Mouse (Mus musculus): ENCODE measurements around the gene Hoxb13.

Gene Hoxb13

DNA sequence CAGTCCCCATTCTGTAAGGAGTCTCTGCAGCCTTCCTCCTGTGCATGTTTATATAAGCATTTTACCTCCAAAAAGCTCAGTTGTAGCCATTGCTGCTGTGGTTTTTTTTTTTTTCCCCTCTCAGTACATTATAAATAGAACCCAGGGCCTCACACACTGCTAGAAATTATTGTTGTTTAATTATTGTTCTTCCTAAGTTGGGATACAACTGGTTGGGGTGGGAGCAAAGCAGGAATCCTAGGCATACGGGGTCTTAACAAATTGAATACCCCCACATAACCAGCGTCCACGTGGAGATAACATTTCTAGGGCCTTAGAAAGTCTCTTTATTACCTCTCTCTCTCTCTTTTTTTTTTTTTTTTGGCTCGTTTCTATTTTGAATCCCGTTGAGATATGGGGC, 3.0 kb upstream of the Hoxb13 start:
- DNase-seq, result no peak

DNA sequence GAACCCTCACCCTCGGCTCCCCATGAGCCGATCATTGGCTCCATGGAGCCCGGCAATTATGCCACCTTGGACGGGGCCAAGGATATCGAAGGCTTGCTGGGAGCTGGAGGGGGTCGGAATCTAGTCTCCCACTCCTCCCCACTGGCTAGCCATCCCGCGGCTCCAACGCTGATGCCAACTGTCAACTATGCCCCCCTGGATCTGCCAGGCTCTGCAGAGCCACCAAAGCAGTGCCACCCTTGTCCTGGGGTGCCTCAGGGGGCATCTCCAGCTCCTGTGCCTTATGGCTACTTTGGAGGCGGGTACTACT, 240 bp downstream of the Hoxb13 start:
- no peak for DNase-seq

- DNase-seq, result no peak
Measured at GRCm38 (mm10) chr11:96194961-96195640, 985 bp downstream of the Hoxb13 start.

GRCm38 (mm10) chr11:96195769-96196280, 1.7 kb downstream of the Hoxb13 start:
- DNase-seq, result no peak

GRCm38 (mm10) chr11:96198642-96199041, 4.5 kb downstream of the Hoxb13 start:
- DNase-seq, result no peak

DNA sequence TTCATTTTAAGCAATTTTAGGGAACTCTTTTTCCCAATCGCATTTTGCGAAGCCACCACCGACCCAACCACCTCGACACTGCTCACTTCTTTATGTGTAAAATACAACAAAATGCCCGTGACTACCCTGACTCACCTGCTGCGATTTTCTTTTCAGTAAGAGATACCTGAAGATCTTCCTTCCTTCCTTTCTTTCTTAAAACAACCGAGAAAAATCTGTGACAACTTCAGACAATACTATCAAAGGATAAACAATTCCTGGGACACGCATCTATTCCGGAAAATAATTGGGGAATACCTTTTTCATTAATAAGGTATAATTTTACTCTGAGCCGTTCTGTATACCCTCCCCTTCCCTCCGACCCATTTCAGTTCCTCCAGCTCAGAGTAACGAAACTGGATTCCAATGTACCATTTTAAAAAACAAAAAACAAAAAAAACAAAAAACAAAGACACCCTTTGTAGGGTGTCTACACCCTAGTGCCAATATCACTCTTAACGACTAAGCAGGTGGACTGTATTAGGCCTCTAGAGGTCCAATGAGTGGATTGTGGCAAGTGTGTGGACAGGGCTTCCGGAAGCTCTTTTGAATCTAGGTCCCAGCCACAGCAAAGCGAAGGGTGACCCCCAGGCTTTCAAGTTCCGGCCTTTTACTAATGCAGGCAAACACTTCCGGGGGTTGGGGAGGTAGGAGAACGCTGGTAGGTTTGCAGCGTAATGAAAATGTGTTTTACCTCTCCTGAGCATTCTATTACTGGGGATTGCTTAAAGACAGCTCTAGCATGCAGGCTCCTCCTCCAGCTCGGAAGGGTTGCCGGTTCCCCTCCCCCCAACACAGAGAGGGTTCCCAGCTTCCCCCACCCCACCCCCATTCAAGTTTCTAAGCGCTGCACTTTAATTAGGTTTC, 5.3 kb downstream of the Hoxb13 start:
- no peak for DNase-seq

DNA sequence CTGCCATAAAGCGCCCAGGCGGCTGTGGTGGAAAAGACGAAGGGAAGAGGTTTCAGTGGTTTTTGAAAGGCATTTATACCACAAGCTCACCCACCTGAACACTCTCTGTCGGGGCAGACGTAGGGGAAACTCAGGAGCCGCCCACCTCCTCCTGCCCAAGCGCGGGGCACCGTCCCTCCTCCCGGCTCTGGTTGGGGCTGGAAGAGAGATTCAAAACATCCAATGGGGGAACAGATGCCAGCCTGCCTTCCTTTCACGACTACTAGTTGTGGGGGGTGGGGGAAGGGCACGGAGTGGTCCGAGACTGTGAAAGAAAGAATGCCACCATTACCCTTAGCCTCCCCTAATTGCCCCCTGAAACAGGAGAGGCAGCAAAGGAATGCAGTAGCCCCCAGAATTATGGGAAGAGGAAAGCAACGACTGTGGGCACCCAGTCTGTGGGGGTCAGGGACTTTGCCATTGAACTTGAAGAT, 6.1 kb downstream of the Hoxb13 start:
- DNase-seq, result no peak

- no peak for DNase-seq
Measured at GRCm38 (mm10) chr11:96201741-96202140, 7.6 kb downstream of the Hoxb13 start.

- no peak for DNase-seq
Measured at GRCm38 (mm10) chr11:96202401-96203081, 8.4 kb downstream of the Hoxb13 start.

DNA sequence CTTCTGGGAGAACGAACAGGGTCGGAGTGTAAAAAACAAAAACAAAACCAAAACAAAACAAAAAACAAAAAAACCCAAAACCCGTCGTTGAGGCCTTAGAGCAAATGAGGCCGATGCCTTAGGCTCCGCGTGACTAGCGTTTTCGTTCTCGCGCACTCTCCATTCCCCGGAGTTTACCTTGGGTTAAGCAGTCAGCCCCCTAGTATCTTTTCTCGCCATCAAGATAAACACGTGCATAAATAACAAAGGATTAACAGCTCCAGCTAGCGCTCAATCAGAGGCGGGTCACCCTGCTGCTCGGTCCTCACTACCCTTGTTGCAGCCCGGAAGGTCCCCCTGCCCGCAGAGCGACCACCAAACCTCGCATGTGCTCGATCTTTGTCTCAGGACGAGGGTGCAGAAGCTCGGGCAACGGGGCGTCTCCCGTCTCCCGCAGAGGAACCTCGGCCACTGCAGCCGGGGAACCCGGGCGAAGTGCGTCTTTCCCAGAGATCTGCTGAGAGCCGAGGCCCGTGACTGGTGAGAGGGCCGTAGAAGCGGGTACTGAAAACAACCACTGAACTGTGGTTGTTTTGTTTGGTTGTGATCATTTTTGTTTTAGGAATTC, 9.2 kb downstream of the Hoxb13 start:
- DNase-seq, result no peak

DNA sequence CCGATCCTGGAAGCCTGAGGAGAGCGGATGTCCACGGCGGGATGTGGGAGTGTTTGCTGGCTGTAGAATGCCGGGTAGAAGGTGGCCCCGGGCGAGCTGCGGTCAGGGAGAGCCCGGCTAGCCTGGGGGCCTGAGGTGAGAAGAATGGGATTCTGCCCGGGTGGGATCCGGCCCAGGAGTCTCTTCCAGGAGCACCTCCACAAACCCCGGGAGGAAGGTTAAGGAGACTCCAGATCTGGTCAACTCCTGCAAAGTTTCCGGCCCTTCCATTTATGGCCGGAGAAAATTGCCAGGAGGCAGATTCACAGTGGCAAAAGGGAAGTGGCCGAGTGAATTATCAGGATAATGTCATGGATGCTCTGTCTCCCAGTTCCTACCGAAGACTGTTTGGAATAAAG, 9.7 kb downstream of the Hoxb13 start:
- no peak for DNase-seq

DNA sequence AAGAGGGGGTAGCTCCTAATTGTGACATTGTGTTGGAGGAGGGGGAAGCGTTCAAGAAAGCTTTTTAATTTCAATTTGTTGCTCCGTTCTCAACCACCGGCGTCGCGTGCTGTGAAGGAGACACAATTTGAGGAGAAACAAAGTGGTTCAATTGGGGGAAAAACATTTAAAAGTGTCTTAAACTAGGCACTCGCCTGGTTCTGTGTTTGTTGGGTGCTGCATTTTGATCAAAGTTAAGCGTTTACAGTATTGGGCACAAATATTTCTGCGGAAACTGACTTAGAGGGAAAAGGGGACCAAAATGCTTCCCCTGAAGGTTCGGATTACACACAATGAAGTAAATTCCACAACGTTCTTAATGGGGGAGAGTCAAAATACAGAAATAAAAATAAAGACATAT, 10.2 kb downstream of the Hoxb13 start:
- no peak for DNase-seq

DNA sequence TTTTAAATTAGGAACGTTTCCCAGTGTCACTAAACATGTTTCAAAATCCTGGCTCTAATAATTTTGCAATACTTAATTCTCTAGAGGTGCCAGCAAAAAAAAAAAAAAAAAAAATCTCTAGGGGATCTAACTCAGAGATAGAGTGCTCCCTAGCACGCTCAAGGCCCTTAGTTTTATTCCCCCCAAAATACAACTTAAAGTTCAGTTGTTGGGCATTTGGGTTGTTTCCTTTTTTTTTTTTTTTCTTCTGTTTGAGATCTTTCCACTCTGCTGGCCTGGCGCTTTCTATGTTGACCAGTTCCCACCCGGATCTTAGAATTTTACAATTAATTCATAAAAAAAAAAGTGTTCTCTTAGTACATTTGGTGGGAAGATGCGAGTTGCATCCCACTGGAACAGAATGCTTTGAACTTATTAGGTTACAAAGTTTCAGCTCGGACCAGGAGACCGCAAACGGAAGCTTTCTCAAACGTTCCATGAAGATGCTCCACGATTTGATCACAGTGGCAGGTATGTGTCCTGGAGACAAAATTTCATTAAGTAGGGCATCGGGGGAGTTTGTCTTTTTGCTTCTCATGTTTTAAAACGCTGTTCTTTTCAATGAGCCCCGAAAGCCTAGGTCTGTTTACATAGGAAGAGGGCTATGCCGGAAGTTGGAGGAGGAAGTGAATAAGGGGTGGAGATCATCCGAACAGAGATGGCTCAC, 11.5 kb downstream of the Hoxb13 start:
- no peak for DNase-seq

DNA sequence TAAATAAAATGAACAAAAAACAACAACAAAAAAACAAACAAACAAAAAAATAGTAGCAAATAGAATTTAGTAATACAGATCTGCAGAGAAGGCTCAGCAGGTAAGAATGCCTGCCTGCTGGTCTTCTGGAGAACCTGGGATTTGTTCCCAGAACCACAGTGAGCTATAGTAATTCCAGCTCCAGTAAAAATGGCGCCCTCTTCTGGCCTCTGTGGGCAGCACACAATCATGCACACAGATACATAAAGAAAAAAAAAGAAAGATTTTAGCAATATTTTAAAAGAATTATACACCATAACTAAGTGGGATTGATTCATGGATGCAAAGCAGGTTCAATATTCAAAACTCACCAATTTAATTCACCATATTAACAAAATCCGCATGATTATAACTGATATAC, 29.7 kb downstream of the Hoxb13 start:
- no peak for DNase-seq

GRCm38 (mm10) chr11:96227676-96228075, 33.6 kb downstream of the Hoxb13 start:
- DNase-seq, result no peak

GRCm38 (mm10) chr11:96234906-96235305, 40.8 kb downstream of the Hoxb13 start:
- DNase-seq, result no peak

DNA sequence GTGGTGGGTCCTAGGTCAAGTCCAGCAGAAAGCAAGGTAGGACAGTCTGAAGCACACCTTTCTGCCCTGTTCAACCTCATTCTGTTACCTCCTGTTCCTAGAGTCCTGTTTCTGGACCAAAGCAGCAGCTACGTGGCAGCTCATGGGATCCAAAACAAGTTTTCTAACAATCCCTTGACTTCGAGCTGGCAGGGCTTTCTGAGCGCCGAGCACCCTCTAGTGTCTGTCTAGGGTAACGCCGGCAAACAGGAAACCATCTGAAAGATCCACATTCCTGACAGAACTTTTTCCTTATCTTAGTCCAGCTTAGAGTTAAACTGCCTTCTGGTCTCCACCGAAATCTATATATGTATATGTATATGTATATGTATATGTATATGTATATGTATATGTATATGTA, 46.1 kb downstream of the Hoxb13 start:
- DNase-seq, result no peak

Data from cerebellum, adult 11-12 months (tissue).